Mouse (Mus musculus): ENCODE data around the gene Manf. TPM values are rescaled to one million over a fixed set of nuclear protein-coding genes. Genes with fewer than 3 reads are reported as not detected.
A peak's percentile ranks its signal among the peaks of the same experiment; 100 is the strongest.

The Manf gene
- polyA plus RNA-seq, 1 experiment from 2014 or later: 165 TPM

DNA sequence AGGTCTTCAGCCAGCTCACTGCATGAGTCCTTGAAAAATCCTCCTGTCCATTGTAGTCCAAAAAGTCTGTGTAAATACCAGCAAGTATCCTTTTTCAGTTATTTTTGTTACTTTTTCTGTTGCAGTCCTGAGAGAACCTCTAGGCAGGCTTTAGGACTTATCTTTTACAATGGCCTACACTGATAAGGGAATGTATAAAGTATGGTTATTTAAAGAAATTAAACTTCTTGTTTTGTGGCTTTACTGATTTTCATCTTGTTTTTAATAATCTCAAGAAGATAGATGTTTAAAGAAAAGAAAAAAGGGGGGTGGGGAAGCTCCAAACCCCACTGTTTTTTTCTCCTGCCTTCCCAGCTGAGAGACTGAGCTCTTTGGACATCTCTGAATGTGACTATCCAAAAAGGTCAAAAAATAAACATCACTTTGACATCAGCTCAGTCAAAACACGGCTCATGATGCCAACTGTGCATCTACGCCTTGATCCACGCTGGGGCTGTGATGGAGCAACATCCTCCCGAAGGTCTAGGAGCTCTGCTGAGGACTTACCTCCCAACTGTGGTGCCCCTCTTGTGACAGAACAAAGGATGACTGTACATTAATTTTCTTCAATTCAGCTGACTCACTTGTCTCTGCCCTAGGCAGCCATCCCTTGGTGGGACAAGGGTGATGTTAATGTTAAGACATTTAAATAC, 11.5 kb upstream of the Manf start:
- Histone ChIP-seq H3K27ac (ENCODE audit: low read depth, low read length) (no peak overlapping the region), H3K27me3 (ENCODE audit: control insufficient read depth, insufficient read depth, low read length) (no peaks in the 10 kb centered on the region), H3K4me1 (ENCODE audit: control insufficient read depth, insufficient read depth, low read length) (no peaks in the 10 kb centered on the region), H3K9ac (replicated peaks; ENCODE audit: low read depth, low read length) (no peak overlapping the region), H3K36me3 (ENCODE audit: control insufficient read depth, insufficient read depth, low read length) (peaks cover 22% of the 10 kb centered on the region), H3K9me3 (ENCODE audit: control insufficient read depth, low read length) (no peaks in the 10 kb centered on the region), H3K4me2 (ENCODE audit: low read depth, low read length) (no peak overlapping the region), H3K4me3 (ENCODE audit: low read depth, low read length) (no peak overlapping the region)
- ATAC-seq (ENCODE audit: low read depth): no peak
- 85% methylated on average over 4 of the region's 4 CpGs for WGBS

DNA sequence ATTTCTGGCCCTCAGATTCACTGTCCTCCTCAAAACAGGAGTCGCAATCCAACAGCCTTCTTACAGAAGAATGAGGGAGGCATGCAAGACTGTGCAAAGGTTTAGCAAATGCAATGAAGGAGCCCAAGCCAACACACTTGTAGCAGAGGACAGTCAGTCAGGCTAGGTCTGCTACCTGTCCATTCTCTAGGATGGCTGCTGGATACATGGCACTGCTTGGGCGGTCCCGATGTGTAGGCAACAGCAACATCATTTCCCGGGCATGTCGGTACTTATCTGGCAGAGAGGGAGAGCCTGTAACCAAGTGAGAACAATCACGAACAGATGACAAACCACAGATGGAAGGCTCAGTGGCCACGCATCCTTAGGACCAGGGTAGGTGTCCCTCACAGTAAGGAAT, 9.8 kb upstream of the Manf start:
- 92% methylated on average over 7 of the region's 7 CpGs for WGBS
- Histone ChIP-seq H3K27ac (ENCODE audit: low read depth, low read length) (no peak overlapping the region), H3K9me3 (ENCODE audit: control insufficient read depth, low read length) (no peaks in the 10 kb centered on the region), H3K4me1 (ENCODE audit: control insufficient read depth, insufficient read depth, low read length) (no peaks in the 10 kb centered on the region), H3K36me3 (ENCODE audit: control insufficient read depth, insufficient read depth, low read length) (peaks cover 20% of the 10 kb centered on the region), H3K4me3 (ENCODE audit: low read depth, low read length) (no peak overlapping the region), H3K4me2 (ENCODE audit: low read depth, low read length) (no peak overlapping the region), H3K27me3 (ENCODE audit: control insufficient read depth, insufficient read depth, low read length) (no peaks in the 10 kb centered on the region), H3K9ac (replicated peaks; ENCODE audit: low read depth, low read length) (no peak overlapping the region)
- no peak for ATAC-seq (ENCODE audit: low read depth)

DNA sequence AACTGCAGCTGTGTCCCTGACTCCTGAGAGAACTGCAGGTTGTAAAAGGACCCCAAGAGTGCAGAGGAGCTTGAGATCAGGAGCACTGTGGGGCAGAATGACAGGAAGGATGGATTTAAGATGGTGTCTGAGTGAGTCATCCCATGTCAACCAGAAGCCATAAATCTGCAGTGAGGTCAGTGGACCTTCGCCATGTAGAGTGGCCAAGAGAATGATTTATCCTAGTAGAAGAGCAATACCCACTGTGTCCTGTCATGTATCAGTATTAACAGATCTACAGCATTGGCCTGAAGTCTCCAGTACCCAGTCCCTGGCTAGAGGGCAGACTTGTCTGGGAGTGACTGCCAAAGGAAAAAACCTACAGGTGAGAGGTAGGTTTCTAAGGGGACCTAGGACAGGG, 7.1 kb upstream of the Manf start:
- Histone ChIP-seq H3K27me3 (ENCODE audit: control insufficient read depth, insufficient read depth, low read length) (no peaks in the 10 kb centered on the region), H3K36me3 (ENCODE audit: control insufficient read depth, insufficient read depth, low read length) (peaks cover 19% of the 10 kb centered on the region; the same call in 1 of the 2 replicates), H3K9ac (replicated peaks; ENCODE audit: low read depth, low read length) (no peak overlapping the region), H3K27ac (ENCODE audit: low read depth, low read length) (no peak overlapping the region), H3K4me3 (ENCODE audit: low read depth, low read length) (no peak overlapping the region), H3K9me3 (ENCODE audit: control insufficient read depth, low read length) (no peaks in the 10 kb centered on the region), H3K4me2 (ENCODE audit: low read depth, low read length) (no peak overlapping the region), H3K4me1 (ENCODE audit: control insufficient read depth, insufficient read depth, low read length) (no peaks in the 10 kb centered on the region)
- no peak for ATAC-seq (ENCODE audit: low read depth)
- 83% methylated on average over 1 of the region's 1 CpGs for WGBS

DNA sequence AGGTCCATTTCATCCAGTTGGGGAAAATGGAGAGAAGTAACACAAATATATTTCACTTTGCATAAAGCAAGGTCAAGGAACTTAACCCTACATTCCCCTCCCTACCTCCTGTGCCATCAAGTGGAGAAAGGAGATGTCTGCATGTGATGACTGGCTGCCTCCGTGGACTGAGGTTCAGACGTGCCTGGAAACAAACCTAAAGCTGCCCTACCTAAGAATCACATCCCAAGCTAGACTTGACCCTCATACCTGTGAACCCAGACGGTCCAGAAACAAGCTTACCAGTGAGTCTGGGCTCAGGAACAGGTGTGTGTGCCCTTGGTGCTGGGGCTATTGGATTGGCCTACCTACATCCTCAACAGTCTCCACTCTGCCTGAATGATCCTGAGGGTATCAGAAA, 1.5 kb upstream of the Manf start:
- no peak overlapping the region for H3K27ac ChIP-seq (ENCODE audit: low read depth, low read length)
- no peak for ATAC-seq (ENCODE audit: low read depth)
- H3K36me3 ChIP-seq (ENCODE audit: control insufficient read depth, insufficient read depth, low read length): peaks cover 25% of the 10 kb centered on the region
- H3K4me1 ChIP-seq (ENCODE audit: control insufficient read depth, insufficient read depth, low read length): peaks cover 17% of the 10 kb centered on the region
- H3K9ac ChIP-seq (replicated peaks; ENCODE audit: low read depth, low read length): no peak overlapping the region
- H3K9me3 ChIP-seq (ENCODE audit: control insufficient read depth, low read length): no peaks in the 10 kb centered on the region
- H3K4me2 ChIP-seq (ENCODE audit: low read depth, low read length): peak overlapping the region; percentile 23; the same call in 1 of the 2 replicates
- no peaks in the 10 kb centered on the region for H3K27me3 ChIP-seq (ENCODE audit: control insufficient read depth, insufficient read depth, low read length)
- WGBS: 60% methylated on average over 3 of the region's 3 CpGs
- H3K4me3 ChIP-seq (ENCODE audit: low read depth, low read length): no peak overlapping the region

DNA sequence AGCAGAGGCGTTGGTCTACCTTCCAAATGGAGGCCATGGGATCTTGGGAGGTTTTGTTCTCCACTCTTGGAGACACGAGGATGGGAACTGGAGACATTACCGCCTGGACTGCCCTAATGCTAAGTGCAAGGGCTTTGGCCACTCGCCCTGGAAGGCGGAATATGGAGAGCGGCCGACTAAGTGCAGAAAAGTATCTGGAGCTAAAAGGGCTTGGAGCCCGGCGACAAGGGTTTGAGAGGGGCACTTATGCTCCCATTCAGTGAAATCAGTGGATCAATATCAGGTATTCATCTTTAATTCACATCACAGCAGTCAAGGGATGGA, 735 bp upstream of the Manf start:
- no peaks in the 10 kb centered on the region for H3K9me3 ChIP-seq (ENCODE audit: control insufficient read depth, low read length)
- ATAC-seq (ENCODE audit: low read depth): no peak
- peak overlapping the region; percentile 91 for H3K27ac ChIP-seq (ENCODE audit: low read depth, low read length)
- peak overlapping the region; percentile 75 for H3K9ac ChIP-seq (replicated peaks; ENCODE audit: low read depth, low read length)
- peaks cover 18% of the 10 kb centered on the region for H3K4me1 ChIP-seq (ENCODE audit: control insufficient read depth, insufficient read depth, low read length)
- peak overlapping the region; percentile 90 for H3K4me3 ChIP-seq (ENCODE audit: low read depth, low read length)
- peak overlapping the region; percentile 89 for H3K4me2 ChIP-seq (ENCODE audit: low read depth, low read length)
- no peaks in the 10 kb centered on the region for H3K27me3 ChIP-seq (ENCODE audit: control insufficient read depth, insufficient read depth, low read length)
- H3K36me3 ChIP-seq (ENCODE audit: control insufficient read depth, insufficient read depth, low read length): peaks cover 29% of the 10 kb centered on the region
- WGBS: 0% methylated on average over 9 of the region's 9 CpGs

DNA sequence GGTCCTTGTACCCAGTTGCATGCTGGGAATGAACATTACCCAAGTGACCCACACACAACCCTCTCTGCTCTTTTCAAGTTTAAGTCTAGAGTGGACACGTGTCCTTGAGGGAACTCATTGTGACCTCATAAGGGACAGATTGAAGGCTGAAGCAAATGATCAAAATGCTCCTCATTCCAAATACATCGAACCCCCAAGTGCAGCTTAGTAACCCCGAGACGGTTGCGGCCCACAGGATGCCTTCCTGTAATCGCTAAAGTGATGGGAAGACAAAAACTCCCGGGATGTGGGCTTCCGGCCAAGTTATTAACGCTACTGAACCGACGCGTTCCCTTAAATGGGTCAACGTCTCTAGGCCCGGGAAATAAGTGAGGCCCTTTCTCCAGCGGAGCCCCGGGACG, 438 bp downstream of the Manf start:
- H3K9me3 ChIP-seq (ENCODE audit: control insufficient read depth, low read length): no peaks in the 10 kb centered on the region
- peak overlapping the region; percentile 67 for H3K4me2 ChIP-seq (ENCODE audit: low read depth, low read length)
- no peaks in the 10 kb centered on the region for H3K27me3 ChIP-seq (ENCODE audit: control insufficient read depth, insufficient read depth, low read length)
- H3K9ac ChIP-seq (replicated peaks; ENCODE audit: low read depth, low read length): peak overlapping the region; percentile 95
- under 1% methylated on average over 17 of the region's 17 CpGs for WGBS
- H3K4me1 ChIP-seq (ENCODE audit: control insufficient read depth, insufficient read depth, low read length): peaks cover 20% of the 10 kb centered on the region
- H3K4me3 ChIP-seq (ENCODE audit: low read depth, low read length): peak overlapping the region; percentile 90
- ATAC-seq (ENCODE audit: low read depth): no peak; the same call in 1 of the 2 replicates
- peaks cover 23% of the 10 kb centered on the region for H3K36me3 ChIP-seq (ENCODE audit: control insufficient read depth, insufficient read depth, low read length)
- H3K27ac ChIP-seq (ENCODE audit: low read depth, low read length): peak overlapping the region; percentile 90

DNA sequence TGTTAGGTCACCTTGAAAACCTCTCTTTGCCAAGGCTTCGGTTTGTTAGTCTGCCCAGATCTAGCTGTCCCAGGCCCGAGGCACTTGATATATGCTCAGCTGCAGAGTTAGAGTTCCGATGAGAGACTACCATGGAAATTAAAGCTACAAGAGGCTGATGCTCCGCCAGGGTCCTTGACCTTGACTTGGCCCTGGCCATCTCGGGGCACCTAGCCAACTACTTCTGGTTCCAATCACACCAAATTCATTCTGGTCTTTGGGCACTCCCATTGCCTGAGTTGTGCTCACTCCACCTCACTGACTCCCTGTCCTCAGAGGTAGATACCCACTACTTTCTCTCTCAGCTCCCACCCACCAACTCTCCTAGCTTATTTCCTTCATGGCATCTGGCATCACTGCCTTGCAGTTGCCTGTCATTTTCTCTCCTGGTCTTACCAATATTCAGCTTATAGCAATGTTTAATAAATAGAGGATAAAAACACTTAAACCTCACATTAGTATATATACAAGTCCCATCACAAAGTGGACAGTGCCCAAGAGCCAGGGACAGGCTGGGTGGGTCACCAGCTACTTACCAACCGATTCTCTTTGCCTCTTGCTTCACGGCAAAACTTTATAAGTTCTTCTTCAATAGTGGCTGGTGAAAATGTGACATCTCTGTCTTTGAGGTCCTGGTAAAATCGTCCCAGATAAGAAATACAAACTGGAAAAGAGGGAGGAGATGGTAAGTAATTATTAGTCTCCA, 1.1 kb downstream of the Manf start:
- Histone ChIP-seq H3K4me2 (ENCODE audit: low read depth, low read length) (peak overlapping the region; percentile 67), H3K9me3 (ENCODE audit: control insufficient read depth, low read length) (no peaks in the 10 kb centered on the region), H3K36me3 (ENCODE audit: control insufficient read depth, insufficient read depth, low read length) (peaks cover 23% of the 10 kb centered on the region), H3K27ac (ENCODE audit: low read depth, low read length) (no peak overlapping the region), H3K27me3 (ENCODE audit: control insufficient read depth, insufficient read depth, low read length) (no peaks in the 10 kb centered on the region), H3K4me3 (ENCODE audit: low read depth, low read length) (peak overlapping the region; percentile 90), H3K4me1 (ENCODE audit: control insufficient read depth, insufficient read depth, low read length) (peaks cover 21% of the 10 kb centered on the region), H3K9ac (replicated peaks; ENCODE audit: low read depth, low read length) (peak overlapping the region; percentile 95)
- no peak for ATAC-seq (ENCODE audit: low read depth)
- 68% methylated on average over 8 of the region's 8 CpGs for WGBS

DNA sequence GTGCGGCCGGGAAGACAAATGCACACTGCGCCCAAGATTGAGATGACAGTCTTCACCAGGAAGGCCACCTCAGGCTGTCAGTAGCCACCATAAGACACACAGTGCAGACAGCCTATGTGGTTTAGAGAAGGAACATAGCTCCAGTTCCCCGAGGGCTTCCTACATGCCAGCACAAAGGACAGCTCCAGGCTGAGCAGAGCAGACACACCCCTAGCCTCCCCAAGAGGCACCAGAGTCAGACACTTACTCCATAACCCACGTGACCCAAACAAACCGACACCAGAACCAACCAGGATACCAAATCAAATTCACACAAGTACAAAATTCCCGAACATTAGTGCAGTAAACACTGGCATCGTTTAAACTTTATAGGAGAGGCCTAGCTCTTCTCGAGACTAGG, 2.5 kb downstream of the Manf start:
- WGBS: 83% methylated on average over 9 of the region's 9 CpGs
- Histone ChIP-seq H3K27me3 (ENCODE audit: control insufficient read depth, insufficient read depth, low read length) (no peaks in the 10 kb centered on the region), H3K27ac (ENCODE audit: low read depth, low read length) (no peak overlapping the region), H3K4me2 (ENCODE audit: low read depth, low read length) (no peak overlapping the region), H3K9me3 (ENCODE audit: control insufficient read depth, low read length) (no peaks in the 10 kb centered on the region), H3K9ac (replicated peaks; ENCODE audit: low read depth, low read length) (no peak overlapping the region), H3K4me3 (ENCODE audit: low read depth, low read length) (no peak overlapping the region), H3K4me1 (ENCODE audit: control insufficient read depth, insufficient read depth, low read length) (peaks cover 35% of the 10 kb centered on the region), H3K36me3 (ENCODE audit: control insufficient read depth, insufficient read depth, low read length) (peaks cover 30% of the 10 kb centered on the region)
- ATAC-seq (ENCODE audit: low read depth): no peak

DNA sequence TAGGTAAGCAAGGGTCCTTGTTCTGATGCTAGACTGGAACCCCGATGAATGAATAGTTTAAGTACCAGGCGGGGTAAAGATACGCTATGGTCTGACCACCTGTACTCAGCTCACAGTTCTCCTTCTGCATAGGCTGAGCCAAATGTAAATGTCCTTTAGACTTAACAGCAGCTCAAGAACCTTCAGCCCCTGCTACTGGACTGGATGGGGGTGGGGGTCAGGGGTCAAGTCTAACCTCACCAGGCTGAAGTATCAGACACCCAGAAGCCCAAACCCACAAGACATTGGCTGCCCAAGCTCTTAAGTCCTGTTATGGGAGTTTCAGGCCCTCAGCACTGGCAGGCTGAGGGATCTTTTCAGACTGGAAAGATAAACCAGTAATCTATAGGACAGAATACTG, 3.4 kb downstream of the Manf start:
- Histone ChIP-seq H3K4me3 (ENCODE audit: low read depth, low read length) (no peak overlapping the region), H3K4me1 (ENCODE audit: control insufficient read depth, insufficient read depth, low read length) (peaks cover 43% of the 10 kb centered on the region), H3K9ac (replicated peaks; ENCODE audit: low read depth, low read length) (no peak overlapping the region), H3K36me3 (ENCODE audit: control insufficient read depth, insufficient read depth, low read length) (peaks cover 37% of the 10 kb centered on the region), H3K27ac (ENCODE audit: low read depth, low read length) (no peak overlapping the region), H3K4me2 (ENCODE audit: low read depth, low read length) (no peak overlapping the region), H3K9me3 (ENCODE audit: control insufficient read depth, low read length) (no peaks in the 10 kb centered on the region), H3K27me3 (ENCODE audit: control insufficient read depth, insufficient read depth, low read length) (no peaks in the 10 kb centered on the region)
- no peak for ATAC-seq (ENCODE audit: low read depth)
- 96% methylated on average over 3 of the region's 3 CpGs for WGBS
